Mouse (Mus musculus) spleen, adult 2 months (tissue): Measurements from ENCODE around the gene Gab1.

Experiments
- CTCF ChIP-seq: fragments of 200-500 bp; IDR thresholded peaks from 2 replicates; pipeline ENCODE4 v1.5.1; 2011; ENCODE audit warnings: mild to moderate bottlenecking, inconsistent platforms; ENCODE audit not compliant: insufficient read depth, insufficient read length, insufficient replicate concordance; ENCODE audit errors: extremely low read depth
- POLR2A ChIP-seq: fragments of 200-500 bp; IDR thresholded peaks from 2 replicates; pipeline ENCODE4 v1.6.1; 2011; ENCODE audit warnings: low read depth, low read length, inconsistent platforms

DNA sequence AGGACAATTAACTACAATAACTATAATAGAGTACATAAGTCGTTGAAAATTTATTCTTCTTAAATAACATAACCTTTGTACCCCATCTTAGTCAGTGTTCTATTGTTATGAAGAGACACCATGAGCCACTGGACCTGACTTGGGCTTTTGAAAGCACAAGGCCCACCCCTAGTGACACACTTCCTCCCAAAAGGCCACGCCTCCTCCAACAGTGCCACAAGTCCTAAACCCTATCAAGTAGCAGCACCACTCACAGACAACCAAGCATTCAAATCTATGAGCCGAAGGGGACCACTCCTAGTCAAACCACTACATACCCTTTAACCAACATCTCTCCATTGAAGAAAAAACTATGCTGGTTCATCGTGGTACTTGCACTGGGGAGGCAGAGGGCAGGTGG, 131.2 kb downstream of the Gab1 start:
- TF ChIP-seq CTCF (no peak), POLR2A (no peak)
